Mouse (Mus musculus) kidney, embryonic 14.5 days (tissue): Measurements from ENCODE around the gene Rcan2. TPM values are rescaled to one million over a fixed set of nuclear protein-coding genes. Genes with fewer than 3 reads are reported as not detected.

Source experiments
- ATAC-seq: fragments of 200-750 bp; cut with Nextera tagmentation; 2 replicates; pipeline ENCODE4 v1.8.0; 2017; ENCODE audit warnings: moderate number of reproducible peaks, mild to moderate bottlenecking, moderate TSS enrichment, moderate library complexity; ENCODE audit not compliant: low FRiP score, low TSS enrichment
- H3K27ac ChIP-seq: fragments of 300-500 bp; sonication (generic); 2 replicates; pipeline ENCODE4 v1.5.1; 2014; ENCODE audit warnings: low read depth, mild to moderate bottlenecking, low read length, moderate library complexity, mixed read lengths
- H3K27me3 ChIP-seq: fragments of 300-500 bp; sonication (generic); 2 replicates; pipeline ENCODE4 v1.6.1; 2014; ENCODE audit warnings: mild to moderate bottlenecking, low read length; ENCODE audit not compliant: control insufficient read depth, insufficient read depth
- H3K36me3 ChIP-seq: fragments of 300-500 bp; sonication (generic); 2 replicates; pipeline ENCODE4 v1.6.1; 2014; ENCODE audit warnings: low read length, mixed read lengths; ENCODE audit not compliant: control insufficient read depth, insufficient read depth
- H3K4me1 ChIP-seq: fragments of 300-500 bp; sonication (generic); 2 replicates; pipeline ENCODE4 v1.6.1; 2014; ENCODE audit warnings: low read length, mixed read lengths; ENCODE audit not compliant: control insufficient read depth, insufficient read depth
- H3K4me2 ChIP-seq: fragments of 300-500 bp; sonication (generic); replicated peaks from 2 replicates; pipeline ENCODE4 v1.6.1; 2014; ENCODE audit warnings: low read depth, mild to moderate bottlenecking, low read length
- H3K4me3 ChIP-seq: fragments of 300-500 bp; sonication (generic); 2 replicates; pipeline ENCODE4 v1.5.1; 2014; ENCODE audit warnings: mild to moderate bottlenecking, low read length
- H3K9ac ChIP-seq: fragments of 300-500 bp; sonication (generic); 2 replicates; pipeline ENCODE4 v1.6.1; 2014; ENCODE audit warnings: low read depth, mild to moderate bottlenecking, low read length, moderate library complexity
- H3K9me3 ChIP-seq: fragments of 300-500 bp; sonication (generic); 2 replicates; pipeline ENCODE4 v1.6.1; 2016; ENCODE audit warnings: low read length; ENCODE audit not compliant: control insufficient read depth
- WGBS: fragments of 180-500 bp; shearing (Covaris S2); extraction: QIAGEN DNeasy Blood & Tissue Kit; methylation state at CpG from one replicate; pipeline ENCODE4 v1.1.7; 2014; 5-methylcytosine and 5-hydroxymethylcytosine counted together
- polyA plus RNA-seq: library from polyadenylated mRNA; unstranded; fragments of >200 nt; fragmentation: Nextera tagmentation; extraction: Ambion mirVana; gene quantifications from 2 replicates; pipeline ENCODE4 v1.2.1, GENCODE M21; 2014

Rcan2 gene
- polyA plus RNA-seq, 1 experiment from 2014 or later = 3.0 TPM

- Histone ChIP-seq H3K36me3 (no peaks in the 10 kb centered on the region), H3K27me3 (no peaks in the 10 kb centered on the region), H3K9me3 (no peaks in the 10 kb centered on the region), H3K9ac (no peak overlapping the region), H3K27ac (no peak overlapping the region), H3K4me3 (no peak overlapping the region), H3K4me1 (no peaks in the 10 kb centered on the region), H3K4me2 (no peak overlapping the region)
- ATAC-seq = no peak
- 79% methylated on average over 4 of the region's 4 CpGs for WGBS
Measured at GRCm38 (mm10) chr17:44053427-44053826, 252.3 kb downstream of the Rcan2 start.

GRCm38 (mm10) chr17:44057123-44057522, 256.0 kb downstream of the Rcan2 start:
- Histone ChIP-seq H3K9ac (no peak overlapping the region), H3K27ac (no peak overlapping the region), H3K4me2 (no peak overlapping the region), H3K4me1 (no peaks in the 10 kb centered on the region), H3K4me3 (no peak overlapping the region), H3K9me3 (no peaks in the 10 kb centered on the region), H3K27me3 (no peaks in the 10 kb centered on the region), H3K36me3 (no peaks in the 10 kb centered on the region)
- 82% methylated on average over 1 of the region's 1 CpGs for WGBS
- ATAC-seq = no peak

- no peak for ATAC-seq
- Histone ChIP-seq H3K9me3 (no peaks in the 10 kb centered on the region), H3K36me3 (no peaks in the 10 kb centered on the region), H3K4me2 (no peak overlapping the region), H3K4me1 (no peaks in the 10 kb centered on the region), H3K27ac (no peak overlapping the region), H3K4me3 (no peak overlapping the region), H3K27me3 (no peaks in the 10 kb centered on the region), H3K9ac (no peak overlapping the region)
Measured at GRCm38 (mm10) chr17:44058145-44058544, 257.0 kb downstream of the Rcan2 start.

- Histone ChIP-seq H3K9ac (no peak overlapping the region), H3K27me3 (no peaks in the 10 kb centered on the region), H3K27ac (no peak overlapping the region), H3K9me3 (no peaks in the 10 kb centered on the region), H3K4me3 (no peak overlapping the region), H3K4me2 (no peak overlapping the region), H3K36me3 (no peaks in the 10 kb centered on the region), H3K4me1 (no peaks in the 10 kb centered on the region)
- WGBS = 91% methylated on average over 1 of the region's 1 CpGs
- no peak for ATAC-seq
Measured at GRCm38 (mm10) chr17:44060781-44061180, 259.6 kb downstream of the Rcan2 start.

GRCm38 (mm10) chr17:44061289-44061890, 260.2 kb downstream of the Rcan2 start:
- no peaks in the 10 kb centered on the region for H3K4me1 ChIP-seq
- H3K4me2 ChIP-seq = no peak overlapping the region
- 53% methylated on average over 5 of the region's 5 CpGs for WGBS
- H3K9me3 ChIP-seq = no peaks in the 10 kb centered on the region
- H3K4me3 ChIP-seq = no peak overlapping the region
- H3K27me3 ChIP-seq = no peaks in the 10 kb centered on the region
- ATAC-seq = no peak
- H3K27ac ChIP-seq = no peak overlapping the region
- H3K9ac ChIP-seq = no peak overlapping the region
- no peaks in the 10 kb centered on the region for H3K36me3 ChIP-seq

- no peak overlapping the region for H3K4me3 ChIP-seq
- ATAC-seq = no peak
- WGBS = 75% methylated on average over 6 of the region's 6 CpGs
- H3K9me3 ChIP-seq = no peaks in the 10 kb centered on the region
- H3K36me3 ChIP-seq = no peaks in the 10 kb centered on the region
- no peaks in the 10 kb centered on the region for H3K4me1 ChIP-seq
- no peak overlapping the region for H3K4me2 ChIP-seq
- H3K9ac ChIP-seq = no peak overlapping the region
- H3K27me3 ChIP-seq = no peaks in the 10 kb centered on the region
- no peak overlapping the region for H3K27ac ChIP-seq
Measured at GRCm38 (mm10) chr17:44068876-44069275, 267.7 kb downstream of the Rcan2 start.

GRCm38 (mm10) chr17:44071680-44072079, 270.5 kb downstream of the Rcan2 start:
- H3K27me3 ChIP-seq = no peaks in the 10 kb centered on the region
- H3K4me2 ChIP-seq = no peak overlapping the region
- no peaks in the 10 kb centered on the region for H3K4me1 ChIP-seq
- ATAC-seq = no peak
- H3K4me3 ChIP-seq = no peak overlapping the region
- H3K36me3 ChIP-seq = no peaks in the 10 kb centered on the region
- H3K27ac ChIP-seq = no peak overlapping the region
- H3K9me3 ChIP-seq = no peaks in the 10 kb centered on the region
- no peak overlapping the region for H3K9ac ChIP-seq

GRCm38 (mm10) chr17:44075601-44076000, 274.4 kb downstream of the Rcan2 start:
- no peak for ATAC-seq
- Histone ChIP-seq H3K4me2 (no peak overlapping the region), H3K9me3 (no peaks in the 10 kb centered on the region), H3K9ac (no peak overlapping the region), H3K4me3 (no peak overlapping the region), H3K27me3 (peaks cover 3% of the 10 kb centered on the region; the same call in 1 of the 2 replicates), H3K4me1 (no peaks in the 10 kb centered on the region), H3K27ac (no peak overlapping the region), H3K36me3 (no peaks in the 10 kb centered on the region)
- 75% methylated on average over 3 of the region's 3 CpGs for WGBS

GRCm38 (mm10) chr17:44076051-44076680, 275.0 kb downstream of the Rcan2 start:
- 53% methylated on average over 6 of the region's 6 CpGs for WGBS
- no peak for ATAC-seq
- no peak overlapping the region for H3K4me2 ChIP-seq

More at GRCm38 (mm10) chr17:44076051-44076680, 275.0 kb downstream of the Rcan2 start:
- Histone ChIP-seq H3K9me3 (no peaks in the 10 kb centered on the region), H3K27me3 (peaks cover 3% of the 10 kb centered on the region; the same call in 1 of the 2 replicates), H3K36me3 (no peaks in the 10 kb centered on the region), H3K4me3 (no peak overlapping the region), H3K4me1 (no peaks in the 10 kb centered on the region), H3K27ac (no peak overlapping the region), H3K9ac (no peak overlapping the region; the same call in 1 of the 2 replicates)
